Mouse (Mus musculus) cerebral cortex, adult 2 months (tissue): ENCODE measurements around the gene Prkab1.

Experiments used
- WGBS: fragments of 180-500 bp; shearing (Covaris S2); methylation state at CpG from one replicate; pipeline ENCODE4 v1.1.7; 2018; 5-methylcytosine and 5-hydroxymethylcytosine counted together

The Prkab1 gene

DNA sequence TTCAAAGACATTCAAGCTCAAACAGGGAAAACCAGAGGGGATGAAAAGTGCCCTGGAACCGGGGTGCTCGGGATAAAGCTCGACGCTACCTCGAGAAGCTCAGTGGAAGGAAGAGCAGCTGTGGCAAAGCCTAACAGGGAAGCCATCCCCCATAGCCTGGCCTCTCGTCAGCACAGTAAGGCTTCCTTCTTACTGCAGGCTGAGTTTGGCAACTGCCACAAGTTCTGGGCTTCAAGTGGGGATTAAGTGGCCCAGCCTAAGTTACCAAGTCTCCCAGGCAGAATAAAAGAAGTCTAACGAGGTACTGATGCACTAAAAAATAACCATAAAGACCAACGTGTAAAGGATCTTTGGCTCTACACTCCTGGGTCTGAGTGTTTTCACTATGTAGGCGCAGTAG lies 6.1 kb downstream of the Prkab1 start:
- 71% methylated on average over 9 of the region's 9 CpGs for WGBS

- 82% methylated on average over 8 of the region's 8 CpGs for WGBS
Measured at GRCm38 (mm10) chr5:116017391-116017790, 6.9 kb downstream of the Prkab1 start.

- 51% methylated on average over 5 of the region's 5 CpGs for WGBS
Measured at GRCm38 (mm10) chr5:116016542-116016941, 7.8 kb downstream of the Prkab1 start.

GRCm38 (mm10) chr5:116014237-116014636 lies 10.1 kb downstream of the Prkab1 start:
- 88% methylated on average over 11 of the region's 11 CpGs for WGBS

DNA sequence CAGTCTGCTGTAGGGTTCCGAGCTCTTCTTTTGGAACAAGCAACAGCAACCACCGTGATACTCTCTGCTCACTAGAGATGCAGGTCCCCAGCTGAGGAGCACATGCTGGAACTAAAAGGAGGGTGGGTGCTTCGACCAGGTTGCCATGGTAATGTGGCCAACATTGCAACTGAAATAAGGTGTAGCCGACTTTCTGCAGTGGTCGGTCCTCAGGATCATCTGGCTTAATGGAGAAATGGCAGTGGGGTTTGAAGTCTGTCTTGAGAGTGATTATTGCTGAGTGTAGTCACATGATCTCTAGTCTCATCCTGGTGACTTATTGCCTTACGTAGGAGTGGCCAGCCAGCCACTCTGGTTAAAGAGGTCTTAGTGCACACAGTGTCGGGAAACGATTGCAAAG lies 10.5 kb downstream of the Prkab1 start:
- WGBS: 62% methylated on average over 8 of the region's 8 CpGs

- WGBS: 63% methylated on average over 7 of the region's 7 CpGs
Measured at GRCm38 (mm10) chr5:116012503-116012902, 11.8 kb downstream of the Prkab1 start.

- WGBS: 90% methylated on average over 7 of the region's 7 CpGs
Measured at GRCm38 (mm10) chr5:116011700-116012099, 12.6 kb downstream of the Prkab1 start.

- WGBS: 69% methylated on average over 2 of the region's 2 CpGs
Measured at GRCm38 (mm10) chr5:116009884-116010627, 14.3 kb downstream of the Prkab1 start.

- 83% methylated on average over 15 of the region's 15 CpGs for WGBS
Measured at GRCm38 (mm10) chr5:116009091-116009851, 15.0 kb downstream of the Prkab1 start.

DNA sequence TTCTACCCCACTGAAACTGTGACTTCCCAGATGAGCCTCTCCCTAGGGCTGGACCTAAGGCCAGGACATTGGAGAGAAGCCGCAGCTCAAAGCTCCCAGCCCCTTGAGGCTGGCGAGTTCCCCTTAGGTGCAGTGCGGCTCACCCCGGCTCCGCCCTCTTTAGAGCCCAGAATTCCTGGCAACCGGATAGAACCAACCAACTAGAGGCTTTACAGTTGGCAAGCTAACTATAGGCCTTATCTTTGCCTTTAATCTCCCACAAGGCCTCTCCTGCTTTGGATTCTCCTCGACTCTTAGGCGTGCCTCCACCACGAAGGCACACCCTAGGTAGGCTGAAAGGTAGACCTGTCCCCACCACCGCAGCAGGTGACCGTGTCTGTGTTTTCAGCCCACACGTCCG lies 16.6 kb downstream of the Prkab1 start:
- WGBS: 90% methylated on average over 13 of the region's 13 CpGs

- WGBS: 73% methylated on average over 22 of the region's 22 CpGs
Measured at GRCm38 (mm10) chr5:116006324-116007099, 17.8 kb downstream of the Prkab1 start.

- WGBS: 67% methylated on average over 10 of the region's 10 CpGs
Measured at GRCm38 (mm10) chr5:116004271-116004670, 20.0 kb downstream of the Prkab1 start.

DNA sequence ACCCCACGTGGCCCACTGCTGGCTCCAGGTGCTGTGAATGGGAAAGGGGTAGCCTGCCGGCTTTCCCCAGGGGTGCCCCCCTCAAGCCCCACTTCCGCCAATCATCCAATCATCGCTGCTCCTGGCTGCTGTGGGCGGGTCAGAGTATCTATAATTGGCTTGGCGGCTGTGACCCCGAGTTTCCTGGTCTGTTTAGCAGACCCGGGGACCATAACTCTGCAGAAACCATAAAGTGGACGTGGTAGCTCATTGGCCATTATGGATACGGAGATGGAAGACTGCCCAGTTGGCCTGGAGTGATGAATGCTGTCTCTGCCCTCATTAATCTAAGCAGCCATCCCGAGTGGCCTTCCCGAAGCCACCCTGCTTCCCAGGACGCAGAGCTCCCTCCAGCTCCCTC lies 20.5 kb downstream of the Prkab1 start:
- 46% methylated on average over 13 of the region's 13 CpGs for WGBS

- WGBS: 84% methylated on average over 8 of the region's 8 CpGs
Measured at GRCm38 (mm10) chr5:116003154-116003553, 21.2 kb downstream of the Prkab1 start.

DNA sequence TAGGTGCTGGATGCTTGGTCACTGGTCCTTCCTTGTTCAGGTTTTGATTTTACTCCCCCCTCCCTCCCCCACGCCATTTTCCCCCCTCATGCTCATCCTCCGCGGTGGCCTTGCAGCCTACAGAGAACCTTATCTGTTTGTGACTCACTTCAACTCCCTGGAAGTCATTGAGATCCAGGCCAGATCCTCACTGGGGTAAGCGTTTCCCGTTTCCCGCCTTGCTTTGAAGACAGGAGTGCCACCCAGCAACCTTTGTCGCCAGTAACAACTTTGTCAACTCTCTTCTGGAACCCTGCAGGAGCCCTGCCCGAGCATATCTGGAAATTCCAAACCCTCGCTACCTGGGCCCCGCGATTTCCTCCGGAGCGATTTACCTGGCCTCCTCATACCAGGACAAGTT lies 26.9 kb downstream of the Prkab1 start:
- 74% methylated on average over 13 of the region's 13 CpGs for WGBS

DNA sequence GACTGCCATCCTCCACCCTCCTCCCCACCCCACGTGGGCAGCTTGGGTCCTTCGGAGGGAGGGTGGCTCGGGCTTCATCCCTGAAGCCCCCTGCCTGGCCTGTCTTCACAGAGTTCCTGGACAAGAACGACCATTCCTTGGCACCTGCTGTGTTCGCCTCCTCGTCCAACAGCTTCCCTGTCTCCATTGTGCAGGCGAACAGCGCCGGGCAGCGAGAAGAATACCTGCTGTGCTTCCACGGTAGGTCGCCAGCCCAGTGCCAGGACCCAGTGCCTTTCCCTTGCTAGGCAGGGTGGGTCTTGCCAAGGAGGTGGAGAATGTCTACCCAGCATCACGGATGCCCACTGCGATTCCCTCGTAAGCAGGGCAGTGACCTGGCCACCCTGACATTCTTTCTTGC lies 30.2 kb downstream of the Prkab1 start:
- WGBS: 78% methylated on average over 15 of the region's 15 CpGs

DNA sequence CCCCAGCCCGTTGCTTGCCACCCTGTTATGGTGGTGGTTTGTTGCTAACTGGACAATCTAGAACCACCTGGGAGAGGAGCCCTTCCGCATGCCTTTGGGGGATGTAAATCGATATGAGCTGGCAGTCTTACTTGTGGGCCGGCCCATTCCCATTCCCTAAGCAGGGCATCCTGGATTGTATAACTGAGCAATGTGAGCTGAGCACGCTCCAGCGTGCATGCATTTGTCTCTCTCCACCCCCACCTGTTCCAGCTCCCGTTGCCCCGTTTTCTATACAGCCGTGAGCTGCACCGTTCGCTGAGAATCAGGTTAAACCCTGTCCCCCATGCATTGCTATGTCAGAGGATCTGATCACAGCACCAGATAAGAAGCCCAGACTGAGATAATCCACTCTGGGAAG lies 32.6 kb downstream of the Prkab1 start:
- 78% methylated on average over 11 of the region's 11 CpGs for WGBS

- 63% methylated on average over 12 of the region's 12 CpGs for WGBS
Measured at GRCm38 (mm10) chr5:115987284-115987683, 37.0 kb downstream of the Prkab1 start.

- WGBS: 91% methylated on average over 11 of the region's 11 CpGs
Measured at GRCm38 (mm10) chr5:115985101-115985500, 39.2 kb downstream of the Prkab1 start.

GRCm38 (mm10) chr5:115984392-115984791 lies 39.9 kb downstream of the Prkab1 start:
- WGBS: 86% methylated on average over 6 of the region's 6 CpGs

DNA sequence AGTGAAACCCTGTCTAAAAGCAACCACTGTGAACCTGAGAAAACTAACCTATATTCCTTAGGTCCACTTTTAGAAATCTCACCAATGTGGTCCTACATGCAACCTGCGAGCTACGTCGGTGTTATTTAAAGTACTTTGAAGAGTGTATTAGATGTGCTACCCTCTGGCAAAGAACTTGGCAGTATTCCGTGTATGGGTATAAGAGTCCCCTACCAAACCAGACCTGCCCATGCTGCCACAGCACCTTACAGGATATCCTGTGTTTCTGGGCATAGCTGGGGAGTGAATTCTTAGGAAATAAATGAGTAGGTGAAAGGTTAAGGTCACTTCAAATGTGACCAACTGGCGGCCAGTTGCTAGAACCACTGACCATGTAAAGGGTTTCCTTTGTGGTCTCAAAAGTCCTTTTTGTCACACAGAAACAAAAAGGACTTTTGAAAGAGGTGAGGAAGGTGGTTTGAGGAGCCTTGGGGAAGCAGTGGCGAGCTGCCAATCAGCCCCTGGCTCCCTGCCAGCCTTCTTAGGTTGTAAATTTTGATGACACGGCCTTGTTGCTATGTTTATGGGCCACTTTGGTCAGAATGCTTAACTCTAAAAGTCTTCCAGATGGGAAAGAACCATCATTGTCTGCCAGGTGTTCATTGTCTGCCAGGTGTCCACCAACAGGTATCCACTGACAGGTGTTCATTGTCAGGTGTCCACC lies 41.5 kb downstream of the Prkab1 start:
- 61% methylated on average over 7 of the region's 7 CpGs for WGBS

DNA sequence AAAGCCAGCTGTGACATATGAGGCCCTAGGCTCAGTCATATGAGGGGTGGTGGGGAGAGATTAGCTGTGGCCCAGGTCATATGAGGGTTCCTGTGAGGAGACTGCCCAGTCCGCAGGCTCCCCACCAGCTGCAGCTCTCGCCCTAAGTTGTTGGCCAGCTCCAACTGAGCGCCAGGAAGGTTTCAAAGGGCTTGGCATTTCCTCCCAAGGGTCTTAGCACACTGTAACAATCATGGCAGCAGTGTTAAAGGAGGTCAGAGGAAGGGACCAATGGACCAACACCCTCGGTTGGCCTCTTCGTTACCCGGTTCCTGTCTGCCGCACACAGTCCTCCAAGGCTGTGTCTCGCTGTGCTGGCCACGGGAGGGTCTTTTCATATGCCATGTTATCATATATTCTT lies 43.8 kb downstream of the Prkab1 start:
- 88% methylated on average over 9 of the region's 9 CpGs for WGBS
